Mouse (Mus musculus) kidney, embryonic 15.5 days (tissue): ENCODE data around the gene Mettl15. TPM values are rescaled to one million over a fixed set of nuclear protein-coding genes. Genes with fewer than 3 reads are reported as not detected.
"Not testable (repeated sequence)": the region's sequence is repeated elsewhere in the genome, so short reads cannot be mapped to it uniquely, and the experiment has no call there.

Source experiments
- ATAC-seq: fragments of 200-750 bp; cut with Nextera tagmentation; replicated peaks from 2 replicates; pipeline ENCODE4 v1.8.0; 2017; ENCODE audit warnings: moderate TSS enrichment; ENCODE audit not compliant: low FRiP score
- H3K27ac ChIP-seq: fragments of 300-500 bp; sonication (generic); 2 replicates; pipeline ENCODE4 v1.5.1; 2015; ENCODE audit warnings: mild to moderate bottlenecking, inconsistent platforms
- H3K27me3 ChIP-seq: fragments of 300-500 bp; sonication (generic); 2 replicates; pipeline ENCODE4 v1.6.1; 2015; ENCODE audit warnings: inconsistent platforms
- H3K36me3 ChIP-seq: fragments of 300-500 bp; sonication (generic); 2 replicates; pipeline ENCODE4 v1.6.1; 2015; ENCODE audit warnings: inconsistent platforms
- H3K4me1 ChIP-seq: fragments of 300-500 bp; sonication (generic); 2 replicates; pipeline ENCODE4 v1.6.1; 2015; ENCODE audit warnings: inconsistent platforms
- H3K4me2 ChIP-seq: fragments of 300-500 bp; sonication (generic); 2 replicates; pipeline ENCODE4 v1.6.1; 2015; ENCODE audit warnings: moderate library complexity, mild to moderate bottlenecking, inconsistent platforms
- H3K4me3 ChIP-seq: fragments of 300-500 bp; sonication (generic); replicated peaks from 2 replicates; pipeline ENCODE4 v1.5.1; 2015; ENCODE audit warnings: mild to moderate bottlenecking, inconsistent platforms
- H3K9ac ChIP-seq: fragments of 300-500 bp; sonication (generic); 2 replicates; pipeline ENCODE4 v1.6.1; 2015; ENCODE audit warnings: mild to moderate bottlenecking, inconsistent platforms
- H3K9me3 ChIP-seq: fragments of 300-500 bp; sonication (generic); replicated peaks from 2 replicates; pipeline ENCODE4 v1.6.1; 2016; ENCODE audit warnings: inconsistent platforms
- WGBS: fragments of 180-500 bp; shearing (Covaris S2); methylation state at CpG from one replicate; pipeline ENCODE4 v1.1.7; 2015; ENCODE audit warnings: mixed read lengths; 5-methylcytosine and 5-hydroxymethylcytosine counted together
- polyA plus RNA-seq: library from polyadenylated mRNA; unstranded; fragments of >200 nt; fragmentation: Nextera tagmentation; extraction: Ambion mirVana; gene quantifications from 2 replicates; pipeline ENCODE4 v1.2.1, GENCODE M21; 2015

Mettl15 gene
- polyA plus RNA-seq, 1 experiment from 2014 or later: 12.2 TPM

DNA sequence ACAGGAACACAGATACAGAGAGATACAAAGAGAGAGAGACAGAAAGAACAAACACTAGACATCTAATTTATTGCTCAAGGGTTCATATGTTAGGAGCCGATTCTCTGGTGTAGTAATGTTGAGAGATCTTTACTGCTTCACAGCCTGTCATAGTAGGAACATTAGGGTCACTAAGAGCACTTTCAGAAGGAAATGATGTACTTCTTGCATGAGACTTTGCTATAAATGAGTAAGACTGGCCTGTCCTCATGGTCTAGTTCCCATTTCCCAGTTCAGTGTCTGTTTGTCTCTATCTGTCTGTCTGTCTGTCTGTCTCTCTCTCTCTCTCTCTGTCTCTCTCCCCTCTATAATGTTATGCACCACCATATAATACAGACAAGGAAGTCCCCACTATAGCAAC lies 7.5 kb downstream of the Mettl15 start:
- no peak overlapping the region for H3K27ac ChIP-seq
- no peaks in the 10 kb centered on the region for H3K27me3 ChIP-seq
- H3K4me2 ChIP-seq: no peak overlapping the region
- no peaks in the 10 kb centered on the region for H3K36me3 ChIP-seq
- ATAC-seq: no peak
- no peak overlapping the region for H3K9ac ChIP-seq
- WGBS: 63% methylated on average over 1 of the region's 1 CpGs
- H3K4me3 ChIP-seq: no peak overlapping the region
- no peaks in the 10 kb centered on the region for H3K9me3 ChIP-seq
- H3K4me1 ChIP-seq: peaks cover 3% of the 10 kb centered on the region; the same call in 1 of the 2 replicates

DNA sequence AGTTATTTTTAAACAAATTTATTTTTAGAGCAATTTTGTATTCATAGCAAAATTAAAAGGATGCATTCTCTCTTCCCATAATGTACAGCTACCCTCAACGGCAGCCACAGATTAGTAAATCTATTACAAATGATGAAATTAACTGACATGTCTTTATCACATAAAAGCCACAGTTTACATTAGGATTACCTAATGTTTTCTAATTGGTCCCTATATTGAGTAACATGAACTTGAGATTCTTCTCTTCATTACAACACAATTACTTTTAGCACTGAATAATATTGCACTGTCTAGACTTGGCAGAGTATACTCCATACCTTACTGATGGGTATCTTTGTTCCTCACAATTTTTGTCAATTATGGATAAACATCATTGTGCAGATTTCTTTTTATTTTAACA lies 17.8 kb downstream of the Mettl15 start:
- H3K27ac ChIP-seq: no peak overlapping the region
- no peaks in the 10 kb centered on the region for H3K4me1 ChIP-seq
- H3K4me3 ChIP-seq: no peak overlapping the region
- no peak overlapping the region for H3K9ac ChIP-seq
- H3K27me3 ChIP-seq: no peaks in the 10 kb centered on the region
- no peaks in the 10 kb centered on the region for H3K9me3 ChIP-seq
- H3K36me3 ChIP-seq: no peaks in the 10 kb centered on the region
- WGBS: 98% methylated on average over 1 of the region's 1 CpGs
- ATAC-seq: no peak
- no peak overlapping the region for H3K4me2 ChIP-seq

DNA sequence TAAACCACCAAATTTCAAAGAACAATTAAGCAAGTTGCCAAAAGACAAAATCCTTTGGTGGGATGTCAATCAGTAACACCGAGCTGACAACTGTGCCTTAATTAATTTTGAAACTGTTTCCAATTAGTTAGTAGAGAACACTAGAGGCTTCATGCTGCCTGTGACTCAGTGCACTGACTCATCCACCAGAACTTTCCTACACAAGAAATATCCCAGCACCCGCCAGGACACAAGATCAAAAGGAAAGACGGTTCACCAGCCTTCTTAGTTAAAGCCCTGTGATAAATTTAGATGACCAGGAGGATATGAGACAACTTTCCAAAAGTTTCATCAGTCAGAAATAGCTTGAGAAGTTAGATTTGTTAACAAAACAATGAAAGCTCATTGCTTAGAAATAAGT lies 38.6 kb downstream of the Mettl15 start:
- no peak overlapping the region for H3K9ac ChIP-seq
- no peak overlapping the region for H3K4me3 ChIP-seq
- no peaks in the 10 kb centered on the region for H3K36me3 ChIP-seq
- no peak overlapping the region for H3K4me2 ChIP-seq
- no peak overlapping the region for H3K27ac ChIP-seq
- no peaks in the 10 kb centered on the region for H3K27me3 ChIP-seq
- H3K4me1 ChIP-seq: no peaks in the 10 kb centered on the region
- H3K9me3 ChIP-seq: no peaks in the 10 kb centered on the region
- 72% methylated on average over 3 of the region's 3 CpGs for WGBS
- no peak for ATAC-seq

DNA sequence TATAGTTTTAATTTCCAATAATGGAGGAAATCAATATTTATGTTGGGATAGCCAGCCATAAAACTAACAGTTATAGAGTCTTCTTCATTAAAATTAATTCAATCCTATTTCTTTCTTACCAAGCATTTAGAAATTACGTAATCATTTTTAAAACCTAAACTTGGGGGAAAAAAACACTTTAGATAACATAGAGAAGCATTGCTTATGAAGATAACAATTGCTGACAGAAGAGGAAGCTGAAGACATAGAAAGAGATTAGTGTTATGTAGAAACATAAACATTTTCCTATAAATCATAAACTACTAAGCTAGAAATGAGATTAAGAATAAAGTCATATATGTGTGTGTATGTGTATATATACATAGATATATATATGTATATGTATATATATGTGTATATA lies 44.8 kb downstream of the Mettl15 start:
- Histone ChIP-seq H3K4me1 (no peaks in the 10 kb centered on the region), H3K27ac (no peak overlapping the region), H3K27me3 (no peaks in the 10 kb centered on the region), H3K4me3 (no peak overlapping the region), H3K4me2 (no peak overlapping the region), H3K9me3 (no peaks in the 10 kb centered on the region), H3K36me3 (no peaks in the 10 kb centered on the region), H3K9ac (no peak overlapping the region)
- WGBS: 94% methylated on average over 1 of the region's 1 CpGs
- ATAC-seq: no peak

DNA sequence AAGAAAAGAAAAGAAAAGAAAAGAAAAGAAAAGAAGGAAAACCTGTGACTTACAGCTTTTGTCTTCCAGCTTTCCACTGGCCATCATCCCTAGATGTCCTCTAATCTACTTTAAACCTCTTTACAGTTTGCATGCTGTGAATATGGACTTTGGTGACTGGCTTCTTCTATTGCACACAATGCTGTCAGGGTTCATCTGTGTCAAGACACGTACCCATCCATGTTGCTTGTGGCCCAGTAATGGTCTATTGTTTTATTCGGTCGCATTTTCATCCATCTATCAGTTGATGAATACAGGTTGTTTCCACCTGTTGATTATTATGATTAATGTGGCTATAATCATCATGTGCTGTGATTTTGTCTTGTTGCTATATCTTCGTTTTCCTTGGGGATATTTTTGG lies 46.7 kb downstream of the Mettl15 start:
- whole genome bisulfite sequencing: 85% methylated on average over 4 of the region's 4 CpGs
- H3K27me3 ChIP-seq: no peaks in the 10 kb centered on the region
- no peak overlapping the region for H3K9ac ChIP-seq

DNA sequence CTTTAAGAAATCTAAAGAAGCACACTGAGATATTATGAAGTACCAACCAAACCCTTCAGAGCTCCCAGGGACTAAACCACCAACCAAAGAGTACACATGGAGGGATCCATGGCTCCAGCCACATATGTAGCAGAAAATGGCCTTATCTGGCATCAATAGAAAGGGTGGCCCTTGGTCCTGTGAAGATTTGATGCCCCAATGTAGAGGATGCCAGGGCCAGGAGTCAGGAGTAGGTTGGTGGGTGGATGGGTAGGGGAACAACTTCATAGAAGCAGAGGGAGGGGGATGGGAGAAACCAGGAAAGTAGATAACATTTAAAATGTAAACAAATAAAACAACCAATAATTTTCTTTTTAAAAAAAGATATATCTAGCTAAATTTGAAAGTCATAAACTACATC lies 50.1 kb downstream of the Mettl15 start:
- Histone ChIP-seq H3K36me3 (no peaks in the 10 kb centered on the region), H3K4me2 (no peak overlapping the region), H3K4me3 (no peak overlapping the region), H3K27ac (no peak overlapping the region), H3K27me3 (no peaks in the 10 kb centered on the region), H3K4me1 (no peaks in the 10 kb centered on the region), H3K9me3 (no peaks in the 10 kb centered on the region), H3K9ac (no peak overlapping the region)
- ATAC-seq: no peak

More for the DNA sequence above, 46.7 kb downstream of the Mettl15 start:
- Histone ChIP-seq H3K4me1 (no peaks in the 10 kb centered on the region), H3K9me3 (no peaks in the 10 kb centered on the region), H3K4me3 (no peak overlapping the region), H3K36me3 (no peaks in the 10 kb centered on the region), H3K27ac (no peak overlapping the region), H3K4me2 (no peak overlapping the region)
- ATAC-seq: no peak

DNA sequence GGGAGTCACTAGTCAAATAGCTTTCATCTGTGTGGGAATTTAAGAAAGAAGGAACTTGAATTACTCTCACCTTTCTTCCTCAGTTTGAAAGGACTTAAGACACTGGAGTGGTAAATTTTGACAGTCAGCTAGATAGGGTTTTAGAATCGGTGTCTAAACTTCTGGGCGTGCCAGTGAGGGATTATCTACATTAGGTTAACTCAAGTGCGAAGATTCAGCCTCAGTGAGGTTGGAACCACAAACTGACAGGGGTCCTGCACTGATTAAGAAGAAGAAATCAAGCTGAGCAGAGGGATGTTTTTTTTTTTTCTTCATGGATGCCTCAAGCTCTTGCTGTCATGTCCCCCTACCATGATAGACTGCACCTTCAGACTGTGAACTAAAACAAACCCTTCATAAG lies 53.4 kb downstream of the Mettl15 start:
- WGBS: 79% methylated on average over 3 of the region's 3 CpGs
- H3K4me1 ChIP-seq: no peaks in the 10 kb centered on the region
- no peaks in the 10 kb centered on the region for H3K36me3 ChIP-seq
- no peak overlapping the region for H3K9ac ChIP-seq
- no peaks in the 10 kb centered on the region for H3K9me3 ChIP-seq
- no peak for ATAC-seq
- no peak overlapping the region for H3K4me3 ChIP-seq
- no peaks in the 10 kb centered on the region for H3K27me3 ChIP-seq
- H3K4me2 ChIP-seq: no peak overlapping the region
- H3K27ac ChIP-seq: no peak overlapping the region

DNA sequence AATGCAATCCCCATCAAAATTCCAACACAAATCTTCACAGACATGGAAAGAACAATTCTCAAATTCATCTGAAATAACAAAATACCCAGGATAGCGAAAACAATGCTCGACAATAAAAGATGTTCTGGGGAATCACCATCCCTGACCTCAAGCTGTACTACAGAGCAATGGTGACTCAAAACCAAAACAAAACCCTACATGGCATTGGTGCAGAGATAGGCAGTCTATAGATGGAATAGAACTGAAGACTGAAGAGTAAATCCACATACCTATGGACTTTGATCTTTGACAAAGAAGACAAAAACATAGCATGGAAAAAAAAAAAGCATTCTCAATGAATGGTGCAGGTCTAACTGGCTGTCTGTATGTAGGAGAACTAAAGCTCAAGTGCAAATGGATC lies 59.1 kb downstream of the Mettl15 start:
- no peaks in the 10 kb centered on the region for H3K36me3 ChIP-seq
- no peak overlapping the region for H3K4me3 ChIP-seq
- no peak for ATAC-seq
- 93% methylated on average over 2 of the region's 2 CpGs for WGBS
- no peak overlapping the region for H3K27ac ChIP-seq
- no peaks in the 10 kb centered on the region for H3K27me3 ChIP-seq
- H3K4me1 ChIP-seq: no peaks in the 10 kb centered on the region
- H3K4me2 ChIP-seq: no peak overlapping the region
- no peaks in the 10 kb centered on the region for H3K9me3 ChIP-seq
- H3K9ac ChIP-seq: no peak overlapping the region

DNA sequence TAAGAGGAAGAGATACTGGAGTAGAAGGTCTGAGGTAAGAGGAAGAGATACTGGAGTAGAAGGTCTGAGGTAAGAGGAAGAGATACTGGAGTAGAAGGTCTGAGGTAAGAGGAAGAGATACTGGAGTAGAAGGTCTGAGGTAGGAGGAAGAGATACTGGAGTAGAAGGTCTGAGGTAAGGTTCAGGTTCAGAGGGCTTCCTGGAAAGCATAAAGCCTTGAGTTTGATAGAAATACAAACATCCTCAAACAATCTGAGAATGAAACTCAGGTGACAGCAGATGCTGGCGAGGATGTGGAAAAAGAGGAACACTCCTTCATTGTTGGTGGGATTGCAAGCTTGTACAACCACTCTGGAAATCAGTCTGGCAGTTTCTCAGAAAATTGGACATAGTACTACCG lies 63.9 kb downstream of the Mettl15 start:
- not testable (repeated sequence) for ATAC-seq, H3K9ac ChIP-seq, H3K27me3 ChIP-seq, H3K4me2 ChIP-seq, H3K27ac ChIP-seq, H3K4me1 ChIP-seq, H3K9me3 ChIP-seq, H3K36me3 ChIP-seq, H3K4me3 ChIP-seq
- WGBS: 87% methylated on average over 2 of the region's 2 CpGs

DNA sequence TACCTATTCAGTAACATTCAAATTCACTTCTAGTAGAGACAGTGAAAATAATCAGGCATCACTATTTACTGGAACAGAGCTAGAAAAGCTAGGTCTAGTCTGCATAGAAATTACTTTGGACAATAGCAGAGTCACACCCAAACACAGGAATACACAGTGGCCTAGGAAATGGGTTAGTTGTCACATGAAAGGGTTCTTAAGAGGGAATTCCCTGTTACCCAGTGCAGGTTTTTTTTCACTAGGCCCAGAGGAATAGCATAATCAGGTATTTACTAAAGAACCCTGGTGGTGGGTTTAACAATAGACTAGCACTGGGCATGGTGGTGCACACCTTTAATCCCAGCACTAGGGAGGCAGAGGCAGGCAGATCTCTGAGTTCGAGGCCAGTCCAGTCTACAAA lies 69.9 kb downstream of the Mettl15 start:
- H3K36me3 ChIP-seq, H3K4me1 ChIP-seq, ATAC-seq, H3K4me2 ChIP-seq, H3K27me3 ChIP-seq, H3K4me3 ChIP-seq, H3K27ac ChIP-seq, H3K9ac ChIP-seq, H3K9me3 ChIP-seq: not testable (repeated sequence)
- WGBS: 97% methylated on average over 1 of the region's 1 CpGs

DNA sequence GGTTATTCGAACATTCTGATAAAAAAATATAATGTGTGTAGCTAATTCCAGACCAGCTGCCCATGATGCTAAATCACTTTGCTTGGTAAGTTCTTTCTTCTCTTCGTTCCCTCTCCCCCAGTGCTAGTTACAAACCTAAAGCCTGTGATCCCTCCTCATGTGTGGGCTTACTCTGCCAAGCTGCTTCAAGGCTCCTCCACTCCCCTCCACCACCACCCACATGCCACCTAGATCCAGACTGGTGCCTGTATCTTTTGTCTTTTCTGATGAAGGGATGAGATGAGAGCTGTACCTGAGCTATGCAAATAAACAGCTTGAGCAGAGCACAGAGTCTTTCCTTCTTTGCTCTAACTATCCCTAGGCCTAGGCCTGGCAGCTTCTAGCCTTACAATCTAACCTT lies 72.5 kb downstream of the Mettl15 start:
- 84% methylated on average over 2 of the region's 2 CpGs for WGBS
- H3K4me2 ChIP-seq: no peak overlapping the region
- H3K4me1 ChIP-seq: no peaks in the 10 kb centered on the region
- no peak overlapping the region for H3K4me3 ChIP-seq
- no peak overlapping the region for H3K27ac ChIP-seq
- ATAC-seq: no peak
- H3K27me3 ChIP-seq: no peaks in the 10 kb centered on the region
- H3K9me3 ChIP-seq: no peaks in the 10 kb centered on the region
- no peak overlapping the region for H3K9ac ChIP-seq
- H3K36me3 ChIP-seq: no peaks in the 10 kb centered on the region

DNA sequence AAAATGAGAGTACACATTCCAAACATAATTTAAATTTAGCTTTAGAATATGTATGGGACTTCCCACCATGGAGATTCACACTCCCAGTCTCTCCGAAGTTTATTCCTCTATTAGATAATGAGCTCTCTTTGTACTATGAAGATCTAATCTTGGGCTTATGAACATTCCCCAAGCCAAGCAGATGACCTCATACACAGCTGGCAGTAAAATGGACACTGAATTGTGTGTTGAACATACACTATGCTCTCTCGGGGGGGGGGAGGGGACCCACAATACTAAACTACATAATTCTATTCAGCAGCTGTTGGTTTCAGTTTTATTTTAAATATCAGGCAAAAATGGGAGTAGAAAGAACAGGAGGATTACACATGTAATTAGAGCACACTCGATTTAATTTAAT lies 97.6 kb downstream of the Mettl15 start:
- Histone ChIP-seq H3K4me1 (no peaks in the 10 kb centered on the region), H3K36me3 (no peaks in the 10 kb centered on the region), H3K4me3 (no peak overlapping the region), H3K9ac (no peak overlapping the region), H3K4me2 (no peak overlapping the region), H3K27me3 (no peaks in the 10 kb centered on the region), H3K27ac (no peak overlapping the region), H3K9me3 (no peaks in the 10 kb centered on the region)
- no peak for ATAC-seq
- 78% methylated on average over 3 of the region's 3 CpGs for WGBS

DNA sequence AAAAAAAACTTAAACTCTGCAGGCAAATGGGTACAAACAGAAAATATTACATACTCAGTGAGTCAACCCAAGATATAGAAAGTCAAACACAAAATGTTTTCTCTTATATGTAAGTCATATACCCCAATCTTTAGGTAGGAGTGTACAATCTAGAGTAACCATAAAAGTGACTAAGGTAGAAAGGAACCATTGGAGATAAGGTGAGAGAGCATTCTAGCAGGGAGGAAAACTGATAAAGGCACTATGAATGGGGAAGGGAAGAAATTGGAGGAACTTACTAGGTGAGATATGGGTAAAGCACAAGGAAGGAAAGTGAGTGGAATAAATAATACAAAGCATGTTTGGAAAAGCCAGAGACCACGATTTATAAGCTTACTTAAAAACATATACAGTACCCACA lies 122.0 kb downstream of the Mettl15 start:
- Histone ChIP-seq H3K4me2 (no peak overlapping the region), H3K27ac (no peak overlapping the region), H3K27me3 (no peaks in the 10 kb centered on the region), H3K4me1 (no peaks in the 10 kb centered on the region), H3K9me3 (no peaks in the 10 kb centered on the region), H3K4me3 (no peak overlapping the region), H3K36me3 (no peaks in the 10 kb centered on the region), H3K9ac (no peak overlapping the region)
- no peak for ATAC-seq
- 79% methylated on average over 1 of the region's 1 CpGs for WGBS
